Mouse (Mus musculus) heart, adult 10 weeks (tissue): ENCODE results near the gene Gm47189. TPM values are rescaled to one million over a fixed set of nuclear protein-coding genes. Genes with fewer than 3 reads are reported as not detected.

Source experiments
- polyA plus RNA-seq: library from polyadenylated mRNA; stranded (reverse); fragments of 350-450 nt; fragmentation: Illumina TruSeq; extraction: RNeasy Lipid Tissue Mini Kit (QIAGEN cat#74804); gene quantifications from one replicate; pipeline ENCODE4 v1.2.3, GENCODE M21; 2014; ENCODE audit warnings: low read depth, low replicate concordance

Gene Gm47189
- not detected for polyA plus RNA-seq

GRCm38 (mm10) chr14:41772341-41772740, at the start of gene Gm47189:
Gm47189 (minus strand) TSS chr14:41772441.

GRCm38 (mm10) chr14:41750514-41750913, 21.7 kb downstream of the Gm47189 start, which contains the start of gene Gm7929:
Gm7929 (minus strand) TSS chr14:41750614.

Other genes with a start within 250 kb of the Gm47189 start
- not detected for gene Gm7970, start 216.9 kb downstream of the Gm47189 start, polyA plus RNA-seq
- gene 1700049E17Rik2, start 199.2 kb downstream of the Gm47189 start, polyA plus RNA-seq: not detected
- gene Gm3072, start 147.8 kb downstream of the Gm47189 start, polyA plus RNA-seq: not detected
- not detected for gene Gm3676, start 126.0 kb downstream of the Gm47189 start, polyA plus RNA-seq
- gene Gm8068, start 70.6 kb downstream of the Gm47189 start, polyA plus RNA-seq: not detected
- gene Gm7929, start 21.8 kb downstream of the Gm47189 start, polyA plus RNA-seq: not detected
- not detected for gene Gm7980, start 134.8 kb upstream of the Gm47189 start, polyA plus RNA-seq
- not detected for gene 1700049E17Rik1, start 152.5 kb upstream of the Gm47189 start, polyA plus RNA-seq
- not detected for gene 1700024B05Rik, start 171.6 kb upstream of the Gm47189 start, polyA plus RNA-seq
- not detected for gene Gm6401, start 195.5 kb upstream of the Gm47189 start, polyA plus RNA-seq
- not detected for gene Gm3543, start 210.9 kb upstream of the Gm47189 start, polyA plus RNA-seq